Mouse (Mus musculus): Measurements from ENCODE around the gene Mfap5.
"Not testable (repeated sequence)": the region's sequence is repeated elsewhere in the genome, so short reads cannot be mapped to it uniquely, and the experiment has no call there.

Mfap5 gene

GRCm38 (mm10) chr6:122512914-122513878 lies 7.6 kb downstream of the Mfap5 start:
- peak; percentile 26 for DNase-seq (ENCODE audit: low read depth, low spot score)

GRCm38 (mm10) chr6:122514312-122514711 lies 8.7 kb downstream of the Mfap5 start:
- DNase-seq (ENCODE audit: low read depth, low spot score) = peak; percentile 61

- DNase-seq (ENCODE audit: low read depth, low spot score) = not testable (repeated sequence)
These were observed 10.1 kb downstream of the Mfap5 start for GRCm38 (mm10) chr6:122515762-122516161.

GRCm38 (mm10) chr6:122517668-122518067 lies 12.0 kb downstream of the Mfap5 start:
- DNase-seq (ENCODE audit: low read depth, low spot score) = no peak

- DNase-seq (ENCODE audit: low read depth, low spot score) = peak; percentile 30
These were observed 13.7 kb downstream of the Mfap5 start for GRCm38 (mm10) chr6:122519384-122519783.

- peak; percentile 94 for DNase-seq (ENCODE audit: low read depth, low spot score)
These were observed 16.9 kb downstream of the Mfap5 start for GRCm38 (mm10) chr6:122522595-122522994.

- DNase-seq (ENCODE audit: low read depth, low spot score) = peak; percentile 55
These were observed 17.6 kb downstream of the Mfap5 start for GRCm38 (mm10) chr6:122523289-122523688.

GRCm38 (mm10) chr6:122527596-122527995 lies 22.0 kb downstream of the Mfap5 start:
- no peak for DNase-seq (ENCODE audit: low read depth, low spot score)

GRCm38 (mm10) chr6:122528136-122528535 lies 22.5 kb downstream of the Mfap5 start:
- DNase-seq (ENCODE audit: low read depth, low spot score) = peak; percentile 26

GRCm38 (mm10) chr6:122531466-122532174 lies 26.0 kb downstream of the Mfap5 start:
- no peak for DNase-seq (ENCODE audit: low read depth, low spot score)

- peak; percentile 91 for DNase-seq (ENCODE audit: low read depth, low spot score)
These were observed 27.2 kb downstream of the Mfap5 start for GRCm38 (mm10) chr6:122532883-122533302.

- no peak for DNase-seq (ENCODE audit: low read depth, low spot score)
These were observed 28.4 kb downstream of the Mfap5 start for GRCm38 (mm10) chr6:122534032-122534431.

- no peak for DNase-seq (ENCODE audit: low read depth, low spot score)
These were observed 33.9 kb downstream of the Mfap5 start for GRCm38 (mm10) chr6:122539564-122539963.

- not testable (repeated sequence) for DNase-seq (ENCODE audit: low read depth, low spot score)
These were observed 36.8 kb downstream of the Mfap5 start for GRCm38 (mm10) chr6:122542459-122542858.

- no peak for DNase-seq (ENCODE audit: low read depth, low spot score)
These were observed 37.9 kb downstream of the Mfap5 start for GRCm38 (mm10) chr6:122543574-122543973.

- DNase-seq (ENCODE audit: low read depth, low spot score) = no peak
These were observed 39.0 kb downstream of the Mfap5 start for GRCm38 (mm10) chr6:122544672-122545071.

- no peak for DNase-seq (ENCODE audit: low read depth, low spot score)
These were observed 39.7 kb downstream of the Mfap5 start for GRCm38 (mm10) chr6:122545289-122545882.

GRCm38 (mm10) chr6:122545948-122546347 lies 40.3 kb downstream of the Mfap5 start:
- no peak for DNase-seq (ENCODE audit: low read depth, low spot score)

- no peak for DNase-seq (ENCODE audit: low read depth, low spot score)
These were observed 48.0 kb downstream of the Mfap5 start, which contains the start of gene Aicda for GRCm38 (mm10) chr6:122553606-122554005. Aicda (plus strand) TSS chr6:122553801.

GRCm38 (mm10) chr6:122554102-122554501 lies 48.5 kb downstream of the Mfap5 start:
- no peak for DNase-seq (ENCODE audit: low read depth, low spot score)

GRCm38 (mm10) chr6:122555266-122555665 lies 49.6 kb downstream of the Mfap5 start:
- no peak for DNase-seq (ENCODE audit: low read depth, low spot score)

Measured in ZHBTc4 (cell line).